Mouse (Mus musculus): ENCODE results near the gene Vegfb.
A peak's percentile ranks its signal among the peaks of the same experiment; 100 is the strongest.

Gene Vegfb

DNA sequence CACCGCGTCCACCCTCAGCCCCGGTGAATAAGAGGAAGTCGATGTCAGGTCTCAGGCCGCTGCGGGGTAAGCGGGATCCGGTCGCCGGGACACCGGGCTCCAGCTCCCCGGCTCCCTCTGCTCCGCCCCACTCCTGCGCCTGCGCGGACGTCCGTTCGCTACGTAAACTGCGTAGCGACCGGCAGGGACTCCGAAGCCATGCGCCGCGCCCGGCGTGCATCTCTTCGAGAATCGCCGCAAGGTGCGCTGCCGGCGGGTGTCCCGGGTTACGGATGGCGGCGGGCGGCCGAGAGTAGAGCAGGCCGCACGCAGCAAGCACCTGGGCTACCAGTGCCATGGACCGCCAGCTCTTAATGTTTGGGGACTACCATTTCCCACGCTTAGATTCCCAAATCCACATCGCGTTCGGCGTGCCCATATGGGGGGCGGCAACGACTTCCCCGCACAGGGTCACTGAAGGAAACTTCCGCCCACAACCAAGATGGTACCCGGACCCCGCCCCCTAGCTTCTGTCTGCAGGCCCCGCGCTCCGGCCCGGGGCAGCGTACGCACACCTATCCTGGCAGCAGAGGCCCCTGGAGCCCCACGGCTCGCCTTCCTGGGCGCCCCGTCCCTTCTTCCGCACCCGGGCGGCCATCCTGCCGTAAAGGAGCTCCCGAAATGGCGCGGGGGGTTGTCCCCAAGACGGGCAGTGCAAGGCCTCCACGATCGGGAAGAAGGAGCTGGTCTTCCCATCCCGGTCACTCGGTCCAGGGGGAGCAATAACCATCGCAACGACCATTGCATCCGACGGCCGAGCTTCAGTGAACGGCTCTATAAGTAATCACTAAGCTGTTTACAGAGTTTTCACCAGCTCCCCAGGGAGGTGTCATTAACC, 45.8 kb downstream of the Vegfb start, which contains the start of gene Bad:
Bad (plus strand) TSS at position 490 of the 877 bp plus-strand sequence.
- peak; percentile 76 for DNase-seq (ENCODE audit: low read depth, low spot score)

DNA sequence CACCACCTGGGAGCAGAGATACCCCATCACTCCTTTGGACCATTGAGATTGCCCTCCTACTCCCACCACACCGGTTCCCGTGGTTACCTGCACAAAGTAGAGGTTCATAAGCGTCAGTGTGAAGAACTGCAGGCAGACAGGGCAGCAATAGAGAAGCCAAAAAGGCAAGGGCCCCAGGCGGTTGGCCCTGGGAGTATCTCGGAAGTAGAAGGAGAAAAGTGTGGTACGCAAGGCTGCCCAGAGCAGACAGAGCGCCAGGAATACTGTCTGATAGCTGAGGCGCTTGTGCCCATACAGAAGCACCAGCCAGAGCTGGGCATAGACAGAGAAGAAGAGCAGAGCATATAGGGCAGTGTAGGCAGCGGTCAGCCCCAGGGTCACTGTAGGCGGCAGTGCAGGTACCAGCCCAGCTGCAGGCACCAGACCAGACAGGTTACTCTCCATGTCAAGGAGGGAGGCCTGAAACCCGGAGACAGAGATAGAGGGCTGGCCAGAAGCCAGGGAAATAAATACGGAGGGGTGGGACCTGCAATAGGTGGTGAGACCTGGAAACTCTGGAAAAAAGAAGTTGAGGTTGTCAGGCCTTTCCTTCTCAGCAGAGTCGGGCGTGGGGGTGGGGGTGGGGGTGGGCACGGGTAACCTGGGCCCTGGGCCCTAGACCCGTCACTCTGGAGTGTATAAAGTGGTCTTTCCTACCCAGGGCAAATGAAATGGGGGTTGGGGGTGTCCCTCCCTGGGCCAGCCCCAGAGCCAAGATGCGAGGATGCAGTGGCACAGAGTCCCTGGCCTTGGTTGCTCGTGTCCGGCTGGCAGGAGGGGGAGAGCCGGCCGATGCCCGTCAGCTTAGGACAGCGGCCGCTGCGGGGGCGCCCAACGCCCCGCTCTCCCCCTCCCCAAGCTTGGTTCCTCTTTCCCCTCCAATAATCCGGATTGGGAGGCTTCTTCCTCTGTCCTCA, 46.8 kb downstream of the Vegfb start:
- DNase-seq (ENCODE audit: low read depth, low spot score), result no peak

DNA sequence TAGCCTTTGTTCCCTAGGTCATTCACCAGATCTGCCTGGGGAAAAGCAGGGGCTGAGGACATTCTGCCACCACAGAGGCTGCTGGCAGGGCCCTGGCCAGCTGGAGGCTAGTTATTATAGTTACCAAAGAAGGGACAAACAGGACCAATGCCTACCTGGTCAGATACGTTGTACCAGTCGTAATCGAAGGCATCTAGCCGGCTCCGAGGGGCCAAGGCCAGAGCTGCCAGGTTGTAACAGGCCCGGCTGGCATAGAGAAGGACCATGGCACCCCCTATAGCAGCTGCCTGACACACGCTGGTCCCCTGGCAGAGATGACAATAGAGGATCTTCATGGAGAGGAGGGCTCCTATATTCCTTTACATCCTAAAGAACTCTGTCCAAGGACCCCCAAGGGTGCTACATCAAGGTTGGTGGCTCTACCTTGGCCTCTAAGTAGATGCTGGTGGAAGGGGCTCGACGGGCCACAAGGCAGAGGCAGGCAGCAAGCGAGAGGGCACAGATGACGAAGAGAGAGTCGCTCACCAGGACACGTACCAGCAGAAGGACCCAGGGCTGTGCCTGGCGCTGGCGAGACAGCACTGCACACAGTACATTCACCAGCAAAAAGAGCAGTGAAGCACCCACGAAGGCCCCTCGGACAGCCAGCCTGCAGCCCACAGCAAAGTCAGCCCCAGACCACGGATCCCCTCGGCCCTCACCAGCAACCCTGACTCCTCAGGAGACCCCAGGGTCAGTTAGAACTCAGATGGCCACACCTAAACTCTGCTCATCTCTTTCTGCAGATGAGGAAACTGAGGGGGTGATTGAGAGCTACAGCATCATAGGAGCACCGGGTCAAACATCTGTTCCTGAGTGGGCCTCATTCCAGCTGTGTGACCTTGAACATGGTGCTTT, 48.1 kb downstream of the Vegfb start:
- no peak for DNase-seq (ENCODE audit: low read depth, low spot score)

DNA sequence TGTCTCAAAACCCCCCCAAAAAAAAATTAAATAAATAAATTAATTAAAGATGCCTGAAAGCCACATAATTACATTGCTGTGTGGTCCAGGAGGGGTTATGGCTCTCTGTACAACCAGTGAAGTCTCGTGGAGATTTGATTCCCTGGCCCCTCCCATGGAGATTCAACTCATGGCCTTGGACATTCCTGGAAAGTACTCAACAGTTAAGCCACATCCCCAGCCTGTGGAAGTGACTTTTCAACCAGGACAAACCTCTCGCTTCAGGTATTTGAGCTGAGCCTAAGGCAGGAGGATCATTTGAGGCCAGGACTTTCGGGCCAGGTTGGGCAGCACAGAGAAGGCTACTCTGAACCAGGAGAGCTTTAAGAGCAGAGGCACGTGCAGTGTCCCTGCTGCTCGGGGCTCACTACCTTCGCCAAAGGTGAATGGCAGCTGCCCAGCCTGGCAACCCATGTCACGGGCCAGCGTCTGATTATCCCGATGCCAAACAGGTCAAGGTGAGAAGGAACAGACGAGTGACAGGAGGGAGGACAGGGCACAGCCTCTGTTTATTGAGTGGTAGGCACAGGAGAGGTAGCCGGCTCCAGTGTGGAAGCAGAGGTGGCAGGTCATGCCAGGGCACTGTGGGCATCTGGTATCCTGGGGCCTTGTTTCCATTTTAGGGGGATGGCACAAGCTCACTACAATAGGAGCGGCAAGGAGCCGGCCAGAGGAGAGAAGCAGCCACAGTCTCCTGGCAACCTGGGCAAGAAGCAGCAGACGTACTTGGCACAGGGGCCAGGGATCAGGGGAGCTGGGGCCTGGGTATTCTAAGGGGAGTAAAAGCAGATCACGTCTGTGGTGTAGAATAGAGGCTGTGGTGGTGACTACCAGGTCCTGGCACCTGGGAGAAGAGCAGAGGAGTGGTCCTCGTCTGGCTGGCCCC, 49.6 kb downstream of the Vegfb start:
- no peak for DNase-seq (ENCODE audit: low read depth, low spot score)

DNA sequence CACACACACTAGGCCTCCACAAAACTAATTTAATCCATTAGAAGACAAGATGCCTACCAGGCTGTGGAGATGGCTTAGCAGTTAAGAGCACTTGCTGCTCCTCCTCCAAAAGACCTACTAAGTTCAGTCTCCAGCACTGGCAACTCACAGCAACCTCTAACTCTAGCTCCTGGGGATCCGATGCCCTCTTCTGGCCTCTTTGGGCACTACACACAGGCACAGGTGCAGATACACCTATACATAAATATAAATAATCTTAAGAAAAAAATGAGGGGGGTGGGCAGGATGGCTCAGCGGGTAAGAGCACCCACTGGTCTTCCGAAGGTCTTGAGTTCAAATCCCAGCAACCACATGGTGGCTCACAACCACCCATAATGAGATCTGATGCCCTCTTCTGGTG, 51.2 kb downstream of the Vegfb start:
- DNase-seq (ENCODE audit: low read depth, low spot score), result no peak

DNA sequence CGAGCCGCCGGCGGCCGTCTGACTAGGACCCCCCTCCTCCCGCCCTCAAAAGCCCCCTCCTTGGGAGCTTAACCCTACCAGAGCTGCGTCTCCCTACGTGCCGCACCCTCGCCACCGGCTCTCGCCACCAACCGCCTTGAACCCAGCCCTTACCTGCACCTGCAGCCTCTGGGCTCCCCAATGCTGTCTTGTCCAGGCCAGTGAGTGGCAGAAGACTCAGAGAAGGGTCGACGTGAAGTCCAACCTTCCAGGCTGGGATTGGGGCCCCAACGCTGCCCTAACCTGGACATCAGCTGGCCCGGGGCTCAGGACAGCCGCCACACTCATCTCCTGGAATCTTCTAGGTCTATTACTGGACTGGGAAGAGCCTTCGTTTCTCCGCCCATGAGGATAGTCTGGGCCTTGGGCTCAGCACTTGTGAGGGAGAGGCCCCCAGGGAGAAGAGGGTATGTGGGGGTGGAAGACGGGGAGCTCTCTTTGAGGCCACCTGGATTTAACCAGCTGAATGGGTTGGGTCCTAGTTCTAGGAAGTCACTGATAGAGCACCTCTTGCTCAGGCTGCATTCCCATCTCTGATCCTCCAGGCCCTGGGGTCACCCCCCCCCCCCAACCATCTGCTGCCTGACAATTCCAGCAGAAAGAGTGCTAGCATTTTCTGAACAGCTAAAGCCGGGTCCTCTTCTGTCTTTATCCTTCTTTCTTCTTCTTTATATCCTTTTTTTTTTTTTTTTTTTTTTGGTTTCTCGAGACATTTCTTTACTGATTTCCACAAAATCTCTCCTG, 53.1 kb downstream of the Vegfb start, which contains the start of gene Kcnk4:
Kcnk4 (minus strand) TSS at position 321 of the 783 bp plus-strand sequence.
- DNase-seq (ENCODE audit: low read depth, low spot score), result no peak

DNA sequence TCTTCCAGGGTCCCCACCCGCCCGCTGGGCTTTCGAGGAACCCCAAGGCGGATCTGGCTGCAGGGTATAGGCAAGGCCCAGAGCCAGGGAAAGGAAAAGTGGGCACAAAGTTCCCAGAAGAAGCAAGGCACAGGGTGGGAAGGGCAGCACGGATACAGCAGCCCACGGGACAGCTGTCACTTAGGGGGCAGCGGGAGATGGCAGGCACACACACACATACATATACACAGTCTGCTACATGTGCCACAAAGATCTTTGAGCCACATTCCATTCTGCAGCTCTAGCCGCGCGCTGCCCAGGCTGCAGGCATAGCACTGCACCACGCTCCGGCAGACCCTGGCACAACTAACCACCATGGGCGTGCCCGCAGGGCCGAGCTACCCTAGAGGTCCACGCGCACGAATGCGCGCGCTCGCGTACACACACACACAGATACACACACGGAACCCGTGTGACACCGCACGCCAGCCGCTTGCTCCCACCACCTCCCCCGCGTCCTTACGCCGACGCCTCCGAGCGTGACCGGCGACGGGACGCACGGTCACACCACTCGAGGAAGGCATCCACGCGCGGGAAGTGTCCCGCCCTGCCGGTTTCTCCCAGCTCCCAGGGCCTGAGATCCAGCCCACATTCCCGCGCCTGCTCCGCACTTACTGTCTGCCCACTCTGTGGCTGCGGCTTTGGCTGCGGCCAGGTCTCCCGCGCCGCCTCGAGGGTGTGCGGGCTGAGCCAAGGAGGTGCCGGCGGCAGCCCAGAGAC, 53.8 kb downstream of the Vegfb start:
- DNase-seq (ENCODE audit: low read depth, low spot score), result no peak

DNA sequence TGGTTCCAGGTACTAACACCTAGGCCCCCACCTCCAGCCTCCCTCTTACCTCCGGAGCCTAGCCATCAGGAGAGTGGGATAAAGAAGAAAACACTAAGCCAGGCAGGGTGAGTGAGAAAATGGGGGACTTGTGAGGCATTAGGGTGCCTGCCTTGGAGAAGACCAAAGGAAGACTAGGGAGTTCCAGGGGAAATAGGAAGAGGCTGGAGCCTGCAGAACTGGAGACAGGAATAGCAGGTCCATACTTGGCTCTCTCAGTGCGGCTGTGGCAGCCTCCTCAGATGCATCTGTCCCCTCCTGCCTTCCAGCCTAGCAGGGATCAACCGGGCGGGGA, 54.4 kb downstream of the Vegfb start:
- no peak for DNase-seq (ENCODE audit: low read depth, low spot score)

Data from WW6 (cell line).